Mouse (Mus musculus) heart, adult 8-10 months (tissue): ENCODE measurements around the gene Lpcat1. TPM values are rescaled to one million over a fixed set of nuclear protein-coding genes. Genes with fewer than 3 reads are reported as not detected.

Source experiments
- DNase-seq: peaks from one replicate; pipeline ENCODE4 v3.0.0; 2022; ENCODE audit warnings: low spot score
- total RNA-seq, 4 experiments: library from RNA; stranded (reverse); gene quantifications; 2 replicates each; pipeline ENCODE4 v1.2.4; 2022

Lpcat1 gene
- total RNA-seq, 4 experiments from 2014 or later: 6.8 to 9.6 (median 7.5) TPM

- no peak for DNase-seq
These were observed 20.5 kb upstream of the Lpcat1 start for GRCm38 (mm10) chr13:73446494-73446893.

DNA sequence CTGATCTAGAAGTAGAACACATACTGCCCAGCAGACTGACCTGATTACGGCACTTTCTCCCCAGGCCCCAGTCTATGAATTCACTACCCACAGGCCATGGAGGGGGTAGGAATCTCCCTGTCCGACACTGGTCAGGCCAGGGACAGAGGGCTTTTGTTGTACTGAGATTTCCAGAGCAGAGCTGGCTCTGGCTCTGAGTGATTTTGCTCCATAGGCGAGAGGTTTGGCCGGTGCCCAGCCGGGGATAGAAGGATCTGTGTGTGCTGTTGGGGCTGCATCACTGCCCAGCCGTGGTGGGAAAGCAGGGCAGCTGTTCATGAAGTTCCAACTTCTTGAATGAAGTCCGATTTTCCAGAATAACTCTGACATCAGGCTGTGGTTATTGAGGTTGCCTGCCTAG lies 20.1 kb upstream of the Lpcat1 start:
- no peak for DNase-seq

GRCm38 (mm10) chr13:73447478-73447877 lies 19.5 kb upstream of the Lpcat1 start:
- no peak for DNase-seq

DNA sequence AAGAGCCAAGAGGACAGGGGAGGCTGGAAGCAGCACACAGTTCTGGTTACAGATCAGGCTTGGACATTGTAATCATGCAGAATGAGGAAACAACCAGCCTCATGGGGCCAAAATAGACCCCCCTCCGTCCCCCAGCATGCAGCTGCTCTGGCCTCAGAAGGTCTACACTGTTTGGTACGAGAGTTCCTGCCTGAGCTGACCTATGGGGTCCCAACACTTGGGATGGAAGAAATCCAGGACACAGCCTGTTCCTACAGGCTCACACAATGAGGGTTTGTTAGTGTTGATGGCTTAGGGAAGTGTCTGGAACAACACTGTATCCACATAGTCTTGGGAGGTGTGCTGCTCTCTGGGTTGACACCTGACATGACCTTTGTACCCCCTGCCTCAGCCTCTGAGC lies 18.8 kb upstream of the Lpcat1 start:
- DNase-seq: no peak

GRCm38 (mm10) chr13:73448723-73449122 lies 18.3 kb upstream of the Lpcat1 start:
- no peak for DNase-seq

- DNase-seq: no peak
These were observed 13.3 kb upstream of the Lpcat1 start for GRCm38 (mm10) chr13:73453503-73454217.

DNA sequence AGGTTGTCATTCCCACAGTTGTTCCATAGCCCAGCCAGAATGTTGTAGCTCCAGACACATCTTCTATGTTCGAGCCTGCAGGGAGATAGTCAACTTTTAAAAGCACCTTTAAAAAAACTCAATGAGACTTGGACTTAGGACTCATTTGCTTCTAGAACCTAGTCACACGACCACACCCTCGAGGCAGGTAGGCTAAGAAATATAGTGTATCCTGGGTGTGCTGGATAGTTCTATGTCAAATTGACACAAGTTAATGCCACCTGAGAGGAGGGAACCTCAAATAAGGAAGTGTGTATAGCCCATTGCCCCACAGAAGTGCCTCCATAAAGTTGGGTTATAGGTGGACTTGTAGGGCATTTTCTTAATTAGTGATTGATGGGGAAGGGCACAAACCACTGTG lies 11.7 kb upstream of the Lpcat1 start:
- no peak for DNase-seq

DNA sequence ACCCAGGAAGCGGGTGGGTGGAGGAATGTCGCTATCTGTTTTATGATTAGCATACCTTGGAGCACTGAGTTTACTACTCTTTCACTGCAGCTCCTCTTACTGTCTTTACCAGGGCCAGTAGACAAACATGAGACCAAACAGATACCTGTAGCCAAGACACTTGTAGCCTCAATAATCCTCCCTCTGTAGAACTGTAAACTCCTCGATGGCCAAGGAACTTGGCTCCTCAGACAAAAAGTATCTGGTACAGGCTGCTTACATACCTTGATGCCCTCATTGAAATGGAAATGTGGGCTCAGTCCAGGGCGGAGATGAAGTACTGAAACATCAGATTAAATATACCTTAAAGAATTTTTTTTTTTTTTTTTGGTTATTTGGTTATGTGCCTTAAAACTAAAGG lies 9.7 kb upstream of the Lpcat1 start:
- no peak for DNase-seq

- DNase-seq: no peak
These were observed 9.3 kb upstream of the Lpcat1 start for GRCm38 (mm10) chr13:73457741-73458140.

- DNase-seq: no peak
These were observed 8.3 kb upstream of the Lpcat1 start for GRCm38 (mm10) chr13:73458719-73459118.

GRCm38 (mm10) chr13:73459189-73459850 lies 7.7 kb upstream of the Lpcat1 start:
- no peak for DNase-seq

DNA sequence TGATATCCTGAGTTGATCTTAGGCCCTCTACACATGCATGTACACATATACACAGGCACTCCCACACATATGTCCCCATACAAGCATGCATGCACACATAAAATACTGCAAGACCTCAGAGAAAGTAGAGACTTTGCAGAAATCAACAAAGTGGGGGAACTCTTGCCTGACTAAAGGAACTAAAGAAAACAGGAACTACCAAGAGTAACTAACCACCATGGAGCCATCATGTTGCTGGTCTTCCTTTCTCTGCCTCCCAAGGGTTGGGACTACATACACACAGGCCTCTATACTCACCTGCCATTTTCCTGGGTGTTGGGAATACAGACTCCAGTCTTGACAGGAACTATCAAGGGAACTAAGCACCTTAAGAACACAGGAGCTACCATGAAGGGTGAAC lies 5.4 kb upstream of the Lpcat1 start:
- no peak for DNase-seq

DNA sequence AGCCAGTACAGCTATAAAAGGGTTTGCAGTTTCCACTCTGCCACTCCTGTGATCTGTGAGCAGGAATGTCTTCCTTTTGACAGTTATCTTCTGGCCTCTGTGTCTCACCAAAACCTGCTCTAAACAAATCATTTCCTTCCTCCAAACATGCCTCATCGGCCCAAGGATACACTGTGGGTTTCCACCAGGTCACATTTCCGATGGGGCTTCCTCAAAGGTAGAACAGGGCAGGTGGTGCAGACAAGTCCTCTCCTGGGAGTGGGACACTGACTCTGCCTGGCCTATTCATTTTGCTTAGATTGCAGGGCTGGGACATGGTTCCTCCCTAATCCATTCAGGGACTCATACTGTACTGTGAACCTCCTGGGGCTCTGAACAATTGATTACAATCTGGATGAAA lies 1.8 kb upstream of the Lpcat1 start:
- DNase-seq: no peak

DNA sequence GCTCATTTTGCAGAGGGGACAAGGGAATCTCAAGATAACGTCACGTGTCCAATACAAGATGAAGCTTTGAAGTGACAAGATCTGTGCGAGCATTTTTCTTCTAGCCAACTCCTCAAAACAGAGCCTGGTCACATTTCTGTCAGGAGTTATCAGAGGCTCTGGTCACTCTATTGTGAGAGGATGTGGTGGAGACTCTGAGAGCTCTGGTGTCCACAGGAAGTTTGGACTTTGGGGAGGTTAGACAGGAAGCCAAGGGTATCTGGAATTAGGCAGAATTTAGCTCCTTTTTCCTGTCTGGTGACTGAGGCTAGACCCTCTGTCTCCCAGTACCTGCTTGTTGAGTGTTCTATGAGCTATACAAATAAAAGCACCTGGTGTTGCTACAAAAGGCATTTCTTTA lies 586 bp upstream of the Lpcat1 start:
- no peak for DNase-seq

DNA sequence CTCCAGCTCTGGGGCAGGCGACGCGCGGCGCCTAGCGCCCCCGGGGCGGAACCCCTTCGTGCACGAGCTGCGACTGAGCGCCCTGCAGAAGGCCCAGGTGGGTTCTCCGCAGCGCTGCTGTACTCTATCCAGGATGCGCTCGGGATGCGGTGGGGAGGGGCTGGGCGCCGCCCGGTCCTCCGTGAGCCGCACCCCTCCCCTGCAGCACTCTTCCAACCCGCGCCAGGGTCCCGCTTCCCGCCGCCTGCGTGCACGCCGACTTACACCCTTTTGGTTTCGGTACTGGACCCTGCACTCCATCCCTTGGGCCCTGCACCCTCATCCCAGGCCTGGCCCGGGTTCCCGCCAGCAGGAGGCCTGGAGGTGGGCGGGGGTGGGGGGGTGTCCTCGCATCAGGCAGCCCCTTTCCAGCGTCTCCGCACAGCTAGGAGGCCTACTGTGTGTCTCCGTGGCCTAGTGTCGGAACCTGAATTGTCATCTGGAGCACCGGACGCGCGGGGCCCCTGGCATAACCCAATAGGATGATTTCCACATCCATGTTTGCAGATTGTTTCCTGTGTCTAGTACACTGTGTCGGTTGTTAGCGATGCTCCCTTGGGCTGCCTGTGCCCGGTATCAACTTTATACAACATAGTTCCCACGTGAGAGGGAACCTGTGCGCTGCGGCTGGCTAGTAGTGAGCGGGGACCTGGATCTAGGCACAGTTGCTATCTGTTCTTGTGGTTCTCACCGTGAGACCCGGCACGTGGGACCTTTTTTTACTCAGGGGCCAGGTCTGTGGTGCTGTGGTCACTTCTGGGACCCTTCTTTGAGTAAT lies 632 bp downstream of the Lpcat1 start:
- DNase-seq: no peak

DNA sequence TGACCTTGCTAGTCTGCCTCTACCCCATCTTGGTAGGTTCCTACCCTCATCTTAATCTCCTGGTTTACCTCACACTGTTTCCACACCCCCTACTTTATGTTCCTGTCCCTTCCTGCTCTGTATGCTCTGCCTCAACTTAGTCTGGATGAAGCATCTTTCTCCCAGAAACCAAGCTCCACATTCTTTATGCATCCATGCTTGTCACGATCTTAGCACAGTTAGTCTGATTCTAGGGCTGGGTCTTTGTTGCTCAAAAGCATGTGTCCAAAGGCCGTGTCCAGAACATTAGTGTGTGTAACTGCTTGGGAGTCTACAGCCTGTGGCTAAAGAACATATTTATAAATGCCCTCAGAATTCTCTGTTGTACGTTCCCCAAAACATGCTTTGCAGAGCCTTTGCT lies 1.8 kb downstream of the Lpcat1 start:
- no peak for DNase-seq

GRCm38 (mm10) chr13:73469257-73469967 lies 2.4 kb downstream of the Lpcat1 start:
- no peak for DNase-seq

- DNase-seq: no peak
These were observed 5.5 kb downstream of the Lpcat1 start for GRCm38 (mm10) chr13:73472481-73472880.

DNA sequence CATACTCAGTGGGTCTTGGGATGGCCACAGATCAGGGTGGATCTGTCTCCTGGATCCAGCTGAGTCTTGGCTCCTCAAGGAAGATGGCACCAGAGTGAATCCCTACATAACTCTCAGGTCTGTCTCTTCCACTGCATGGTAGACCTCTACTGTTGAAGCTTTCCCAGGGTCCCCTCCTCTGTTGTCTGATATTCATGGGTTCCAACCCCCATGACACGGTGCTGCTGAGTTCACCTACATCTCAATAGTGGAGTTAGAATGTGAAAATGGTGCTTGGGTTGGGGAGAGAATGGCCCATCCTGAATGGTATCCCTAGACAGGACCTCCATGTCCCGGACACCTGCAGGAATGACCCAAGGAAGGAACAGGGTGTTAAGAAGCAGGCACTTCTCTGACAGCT lies 6.7 kb downstream of the Lpcat1 start:
- DNase-seq: no peak

DNA sequence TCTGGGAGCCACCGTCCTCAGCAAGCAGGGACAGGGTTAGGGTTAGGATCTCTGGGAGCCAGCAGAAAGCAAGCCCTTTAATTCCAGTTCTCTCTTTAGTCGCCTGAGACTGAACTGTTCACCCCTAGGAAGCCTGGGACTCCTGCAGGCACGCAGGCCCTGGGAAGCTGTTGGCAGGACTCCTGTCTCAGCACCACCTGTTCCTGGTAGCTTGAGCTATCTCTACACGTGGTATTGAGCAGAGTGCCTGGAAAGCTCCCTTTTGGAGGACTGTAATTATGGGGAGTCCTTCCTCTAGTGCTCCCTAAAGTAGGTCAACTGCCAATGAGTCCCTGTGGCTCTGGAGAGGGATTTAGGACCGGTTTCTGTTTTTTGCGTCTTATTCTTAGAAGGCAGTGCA lies 7.2 kb downstream of the Lpcat1 start:
- no peak for DNase-seq

DNA sequence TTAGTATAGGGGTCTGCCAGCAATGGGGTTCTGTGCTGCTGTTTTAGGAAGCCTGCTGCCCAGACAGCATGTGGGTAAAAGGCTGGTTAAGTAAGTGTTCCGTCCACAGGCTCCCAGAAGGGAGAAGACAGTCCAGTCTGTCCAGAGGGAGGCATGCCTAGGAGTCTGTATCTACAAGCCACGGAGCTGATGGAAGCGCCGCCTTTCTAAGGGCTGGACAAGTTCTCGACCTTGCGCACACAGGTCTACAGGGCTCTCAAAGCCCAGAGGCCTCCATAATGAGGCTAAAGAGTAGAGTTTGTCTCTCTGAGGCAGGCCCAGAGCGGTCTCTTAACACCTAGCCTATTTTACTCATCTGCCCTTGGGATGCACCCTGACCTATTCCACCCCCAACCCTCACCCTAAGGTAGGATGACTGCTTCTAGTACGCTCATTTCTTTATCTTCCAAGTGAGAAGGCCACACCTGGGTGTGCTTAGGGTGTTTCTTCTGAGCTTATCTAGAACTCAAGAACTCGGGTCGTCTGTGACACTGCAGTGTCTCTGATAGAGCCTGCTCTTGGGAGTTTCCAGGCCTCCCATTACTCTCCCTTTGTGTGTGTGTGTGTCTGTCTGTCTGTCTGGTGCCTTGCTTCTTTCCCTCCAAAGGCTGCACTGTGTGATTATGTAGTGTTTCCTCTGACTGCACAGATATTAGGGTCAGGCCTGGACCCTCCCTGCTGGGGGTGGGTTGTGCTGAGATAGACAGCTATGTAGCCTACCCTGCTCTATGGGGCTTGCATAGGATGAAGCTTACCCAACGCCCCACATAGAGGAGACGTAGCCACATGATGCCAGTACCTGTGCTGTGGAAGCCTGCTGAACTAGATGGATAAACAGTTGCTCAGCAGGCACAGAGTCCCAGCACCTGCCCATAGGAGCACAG lies 8.3 kb downstream of the Lpcat1 start:
- no peak for DNase-seq
